Mouse (Mus musculus) erythroblast, embryonic 14.5 days (primary cell): ENCODE measurements around the gene Mgat3. TPM values are rescaled to one million over a fixed set of nuclear protein-coding genes. Genes with fewer than 3 reads are reported as not detected.

Experiments
- H3K27me3 ChIP-seq: 2 replicates; pipeline ENCODE4 v1.6.1; 2012; ENCODE audit warnings: inconsistent platforms; ENCODE audit not compliant: control insufficient read depth
- H3K36me3 ChIP-seq: 2 replicates; pipeline ENCODE4 v1.6.1; 2012; ENCODE audit warnings: mild to moderate bottlenecking, inconsistent platforms; ENCODE audit not compliant: control insufficient read depth
- H3K4me1 ChIP-seq: 2 replicates; pipeline ENCODE4 v1.6.1; 2012; ENCODE audit warnings: inconsistent platforms; ENCODE audit not compliant: control insufficient read depth
- H3K4me3 ChIP-seq: replicated peaks from 2 replicates; pipeline ENCODE3; 2012; ENCODE audit warnings: moderate library complexity, mild to moderate bottlenecking, inconsistent platforms
- H3K9me3 ChIP-seq: 2 replicates; pipeline ENCODE4 v1.6.1; 2012; ENCODE audit warnings: low read length, inconsistent platforms, mixed read lengths; ENCODE audit not compliant: control insufficient read depth
- GATA1 ChIP-seq: IDR thresholded peaks from 2 replicates; pipeline ENCODE4 v1.6.1; 2012; ENCODE audit warnings: low read length, inconsistent platforms, mixed read lengths
- TAL1 ChIP-seq: IDR thresholded peaks from 3 replicates; pipeline ENCODE4 v1.6.1; 2012; ENCODE audit warnings: low read length, inconsistent platforms, mixed read lengths
- polyA plus RNA-seq: library from polyadenylated mRNA; stranded (reverse); fragments of >175 nt; gene quantifications from 2 replicates; pipeline ENCODE4 v1.2.3, GENCODE M21; 2012

Gene Mgat3
- polyA plus RNA-seq = not detected in 2 replicates

DNA sequence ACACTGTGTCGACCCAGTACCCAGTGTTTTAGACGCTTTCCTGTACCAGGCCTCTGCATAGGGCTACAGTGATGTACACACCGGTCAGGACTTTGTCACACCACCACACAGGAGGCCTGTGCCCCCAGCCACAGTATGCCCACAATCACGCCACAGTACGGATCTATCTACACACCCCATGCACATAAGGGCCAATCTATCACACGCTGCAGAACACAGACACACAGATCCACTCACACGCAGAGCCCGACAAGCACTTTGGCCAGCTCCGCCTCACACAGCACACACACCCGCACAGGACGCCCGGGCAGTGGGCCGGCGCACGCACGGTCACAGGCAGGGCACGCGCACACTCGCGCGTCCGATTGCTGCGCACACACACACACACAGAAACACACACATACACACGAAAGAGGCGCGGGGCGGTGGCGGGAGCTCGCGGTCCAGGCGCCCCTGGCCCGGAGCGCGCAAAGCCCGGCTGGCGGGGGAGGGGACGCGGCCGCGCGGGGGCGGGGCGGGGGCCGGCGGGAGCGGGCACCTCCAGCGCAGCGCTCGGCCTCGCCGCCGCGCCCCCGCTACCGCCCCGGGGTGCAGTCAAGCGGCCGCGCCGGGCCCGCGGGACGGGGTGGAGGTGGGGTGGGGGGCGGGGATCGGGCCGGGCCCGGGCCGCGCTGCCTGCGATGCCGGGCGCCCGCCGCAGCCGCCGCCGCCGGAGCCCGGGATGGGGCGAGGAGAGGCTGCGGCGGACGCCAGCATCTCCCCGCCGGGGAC, at the start of gene Mgat3:
Gene Mgat3, plus strand, starts transcription at position 721 of the 771 bp plus-strand sequence.
- peaks cover 12% of the 10 kb centered on the region for H3K9me3 ChIP-seq
- TF ChIP-seq TAL1 = no peak
- no peak for TF ChIP-seq GATA1
- H3K4me1 ChIP-seq = peaks cover 9% of the 10 kb centered on the region
- peak within 1 kb of the TSS; percentile 45 for H3K4me3 ChIP-seq
- H3K36me3 ChIP-seq = no peaks in the 10 kb centered on the region
- H3K27me3 ChIP-seq = peaks cover 89% of the 10 kb centered on the region

DNA sequence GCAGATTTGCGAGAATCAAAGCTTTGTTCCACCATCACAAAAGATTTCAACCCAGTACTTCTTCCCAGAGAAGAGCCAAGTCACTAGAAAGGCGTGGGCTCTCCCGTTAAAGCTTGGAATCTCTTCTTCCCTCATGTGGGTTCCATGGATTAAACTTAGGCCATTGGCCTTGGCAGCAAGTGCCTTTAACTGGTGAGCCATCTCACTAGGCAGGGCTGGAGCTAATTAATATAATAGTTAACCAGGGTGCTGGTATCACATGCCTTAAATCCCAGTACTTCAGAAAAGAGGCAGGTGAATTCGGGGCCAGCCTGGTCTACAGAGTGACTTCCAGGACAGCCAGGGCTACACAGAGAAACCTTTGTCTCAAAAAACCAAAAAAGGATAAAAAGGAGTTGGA, 48.9 kb upstream of the Mgat3 start:
- Histone ChIP-seq H3K27me3 (no peaks in the 10 kb centered on the region), H3K9me3 (no peaks in the 10 kb centered on the region), H3K36me3 (peaks cover 3% of the 10 kb centered on the region), H3K4me3 (no peak overlapping the region), H3K4me1 (peaks cover 30% of the 10 kb centered on the region)
- TF ChIP-seq TAL1 (no peak), GATA1 (no peak)

DNA sequence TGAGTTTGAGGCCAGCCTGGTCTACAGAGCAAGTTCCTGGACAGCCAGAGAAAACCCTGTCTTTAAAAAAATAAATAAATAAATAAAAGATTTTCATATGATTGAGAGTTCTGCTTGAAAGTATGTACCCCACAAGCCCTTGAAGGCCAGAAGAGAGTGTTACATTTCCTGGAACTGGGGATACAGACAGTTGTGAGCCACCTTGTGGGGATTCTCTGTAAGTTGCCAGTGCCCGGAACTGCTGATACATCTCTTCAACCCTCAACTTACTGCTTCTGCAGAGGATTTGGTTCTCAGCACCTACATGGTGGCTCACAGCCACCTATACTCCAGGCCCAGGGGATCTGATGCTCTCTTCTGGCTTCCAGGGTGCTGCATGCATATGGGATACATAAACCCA, 46.3 kb upstream of the Mgat3 start:
- Histone ChIP-seq H3K4me1 (peaks cover 53% of the 10 kb centered on the region), H3K36me3 (peaks cover 3% of the 10 kb centered on the region), H3K9me3 (no peaks in the 10 kb centered on the region), H3K27me3 (no peaks in the 10 kb centered on the region), H3K4me3 (no peak overlapping the region)
- no peak for TF ChIP-seq GATA1
- no peak for TF ChIP-seq TAL1

DNA sequence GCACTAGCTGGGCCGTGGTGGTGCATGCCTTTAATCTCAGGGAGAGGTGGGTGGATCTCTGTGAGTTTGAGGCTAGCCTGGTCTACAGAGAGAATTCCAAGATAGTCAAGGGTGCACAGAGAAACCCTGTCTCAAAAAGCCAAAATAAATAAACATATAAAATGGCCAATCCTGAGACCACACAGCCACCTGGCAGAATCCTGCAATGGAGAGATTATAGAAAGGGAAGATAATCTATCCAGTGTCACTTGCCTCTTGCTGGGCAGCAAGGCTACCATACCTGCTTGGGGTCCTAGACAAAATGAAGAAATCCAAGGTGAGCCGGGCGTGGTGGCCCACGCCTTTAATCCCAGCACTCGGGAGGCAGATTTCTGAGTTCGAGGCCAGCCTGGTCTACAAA, 43.5 kb upstream of the Mgat3 start:
- Histone ChIP-seq H3K4me1 (peaks cover 74% of the 10 kb centered on the region), H3K4me3 (peak overlapping the region; percentile 7), H3K27me3 (no peaks in the 10 kb centered on the region), H3K9me3 (no peaks in the 10 kb centered on the region), H3K36me3 (peaks cover 15% of the 10 kb centered on the region)
- TF ChIP-seq GATA1 = no peak
- 0 out of 3 replicates have a peak, but pooled peaks have one; percentile 19 for TF ChIP-seq TAL1

DNA sequence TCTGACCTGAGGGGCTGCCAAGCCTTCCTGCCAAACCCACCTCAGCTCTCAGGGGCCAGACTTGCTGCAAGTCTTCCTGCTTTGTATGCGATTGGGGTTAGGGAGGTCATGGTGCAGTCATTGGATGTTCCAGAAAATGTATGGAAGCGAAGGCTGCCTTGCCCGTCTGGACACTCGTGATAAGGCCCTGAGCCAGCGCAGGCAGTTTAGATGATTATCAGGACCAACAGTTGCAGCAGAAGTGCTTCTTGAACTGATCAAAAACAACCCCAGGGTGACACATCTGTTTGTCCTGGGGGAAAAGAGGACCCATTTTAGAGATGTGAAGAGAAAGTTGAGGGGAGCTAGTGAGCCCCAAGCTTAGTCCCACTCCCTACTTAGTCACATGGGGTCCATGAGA, 42.8 kb upstream of the Mgat3 start:
- Histone ChIP-seq H3K36me3 (peaks cover 21% of the 10 kb centered on the region), H3K9me3 (no peaks in the 10 kb centered on the region), H3K4me1 (peaks cover 77% of the 10 kb centered on the region), H3K27me3 (no peaks in the 10 kb centered on the region), H3K4me3 (peak overlapping the region; percentile 57)
- peak; percentile 94 for TF ChIP-seq TAL1
- TF ChIP-seq GATA1 = peak; percentile 90

DNA sequence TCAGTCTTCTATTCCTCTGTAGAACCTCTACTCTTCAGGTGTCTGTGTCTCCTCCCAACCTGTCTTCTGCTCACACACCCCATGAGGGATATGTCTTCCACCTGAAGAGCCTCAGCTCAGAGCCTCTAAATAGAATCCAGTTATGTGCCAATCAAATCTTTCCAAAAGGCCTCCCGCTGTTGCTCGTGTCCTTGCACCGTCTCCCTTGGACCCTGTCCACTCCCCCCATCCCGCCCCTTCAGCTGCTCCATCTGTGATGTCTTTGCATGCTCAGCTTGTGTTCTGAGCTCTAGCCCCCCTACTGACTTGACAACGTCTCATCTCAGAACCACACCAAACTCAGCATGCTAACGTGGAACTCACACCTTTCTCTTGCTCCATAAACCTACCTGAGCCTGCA, 42.1 kb upstream of the Mgat3 start:
- H3K4me3 ChIP-seq = peak overlapping the region; percentile 6
- TF ChIP-seq TAL1 (no peak), GATA1 (no peak)
- H3K36me3 ChIP-seq = peaks cover 28% of the 10 kb centered on the region
- H3K4me1 ChIP-seq = peaks cover 85% of the 10 kb centered on the region
- no peaks in the 10 kb centered on the region for H3K27me3 ChIP-seq
- H3K9me3 ChIP-seq = 0 out of 2 replicates have a peak, but pooled peaks cover under 1% of the 10 kb centered on the region

DNA sequence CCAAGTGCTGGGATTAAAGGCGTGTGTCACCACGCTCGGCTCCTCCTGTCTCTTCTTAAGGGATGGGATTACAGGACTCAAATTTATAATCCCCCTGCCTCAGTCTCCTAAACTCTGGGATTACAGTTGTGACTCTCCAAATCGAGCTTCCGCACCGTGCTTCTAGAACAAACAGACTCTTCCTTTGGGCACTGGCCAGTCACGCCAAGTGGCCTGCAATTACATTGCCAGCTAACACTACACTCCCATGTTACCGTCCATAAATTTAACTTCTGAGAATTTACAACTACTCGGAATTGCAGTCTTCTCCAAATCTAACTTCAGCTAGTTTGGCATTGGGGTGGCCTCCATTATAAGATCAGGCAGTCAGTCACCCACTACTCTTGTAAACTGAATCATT, 41.1 kb upstream of the Mgat3 start:
- Histone ChIP-seq H3K4me1 (peaks cover 92% of the 10 kb centered on the region), H3K4me3 (peak overlapping the region; percentile 97), H3K9me3 (peaks cover 3% of the 10 kb centered on the region; the same call in 1 of the 2 replicates), H3K36me3 (peaks cover 38% of the 10 kb centered on the region), H3K27me3 (no peaks in the 10 kb centered on the region)
- TF ChIP-seq GATA1 = no peak
- no peak for TF ChIP-seq TAL1

DNA sequence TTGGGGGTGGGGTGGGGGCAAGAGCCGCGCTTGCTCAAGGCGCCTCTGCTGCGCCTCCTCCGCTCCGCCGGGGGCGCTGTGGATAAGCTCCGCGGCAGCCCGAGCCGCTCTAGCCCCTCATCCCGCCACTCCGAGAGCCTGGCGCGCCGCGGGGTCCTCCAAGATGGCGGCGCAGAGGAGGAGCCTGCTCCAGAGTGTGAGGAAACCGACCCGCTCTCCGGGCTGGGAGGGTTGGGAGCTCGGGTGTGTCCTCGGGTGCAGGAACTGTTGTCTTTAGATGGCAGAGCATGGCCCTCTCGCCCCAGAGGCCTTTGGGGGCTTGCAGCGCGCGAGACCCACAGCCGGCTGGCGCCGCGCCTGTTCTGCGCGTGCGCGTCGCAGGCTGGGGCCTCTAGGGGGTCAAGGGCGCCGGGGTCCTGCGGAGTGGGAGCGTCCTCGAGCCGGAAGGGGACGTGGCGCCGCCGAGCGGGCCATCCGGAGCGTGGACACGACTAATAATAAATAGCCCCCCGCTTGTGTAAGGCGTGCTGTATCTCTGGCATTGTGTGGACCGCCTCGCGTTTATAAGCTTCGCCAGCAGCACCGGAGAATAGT, 40.4 kb upstream of the Mgat3 start, which contains the start of gene Tab1:
Gene Tab1, plus strand, starts transcription at position 135 of the 594 bp plus-strand sequence.
- no peaks in the 10 kb centered on the region for H3K27me3 ChIP-seq
- H3K36me3 ChIP-seq = peaks cover 44% of the 10 kb centered on the region
- TF ChIP-seq GATA1 = no peak
- TF ChIP-seq TAL1 = no peak
- peaks cover 93% of the 10 kb centered on the region for H3K4me1 ChIP-seq
- peak within 1 kb of the TSS; percentile 97 for H3K4me3 ChIP-seq
- peaks cover 3% of the 10 kb centered on the region; the same call in 1 of the 2 replicates for H3K9me3 ChIP-seq

DNA sequence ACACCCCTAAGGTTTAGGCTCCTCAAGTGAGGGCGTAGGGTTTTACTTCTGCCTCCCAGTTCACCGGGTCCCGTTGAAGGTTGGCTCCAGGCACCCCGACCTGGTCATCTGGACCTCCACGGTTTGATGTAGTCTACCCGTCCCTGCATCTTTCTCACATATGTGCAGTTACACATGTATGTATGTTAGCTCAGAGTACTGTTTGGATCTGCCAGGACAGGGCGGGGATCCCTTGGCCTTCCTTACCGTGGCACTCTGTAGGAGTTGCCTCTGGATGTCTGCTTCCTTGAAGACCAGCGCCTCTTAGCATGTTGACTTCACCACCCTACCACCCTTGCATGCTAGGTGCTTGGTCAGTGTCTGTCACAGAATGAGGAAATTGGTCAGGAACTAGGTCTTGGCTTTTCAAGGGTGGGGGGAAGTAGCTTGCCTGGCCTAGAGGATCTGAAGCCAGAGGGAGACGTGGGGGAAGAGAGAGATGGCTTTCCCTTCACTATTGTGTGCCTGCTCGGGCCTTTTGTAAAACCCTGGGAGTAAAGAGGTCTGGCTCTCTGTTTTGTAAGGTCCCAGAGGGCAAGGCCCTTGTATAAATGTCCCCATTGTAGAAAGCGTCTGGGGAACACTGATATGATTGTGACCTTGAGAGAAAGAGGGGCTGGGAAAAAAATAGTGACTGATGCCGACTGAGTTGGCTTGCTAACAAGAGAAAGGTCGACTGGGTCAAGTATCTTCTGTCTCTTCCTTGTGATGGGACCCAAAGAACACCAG, 39.7 kb upstream of the Mgat3 start:
- peaks cover 3% of the 10 kb centered on the region; the same call in 1 of the 2 replicates for H3K9me3 ChIP-seq
- H3K36me3 ChIP-seq = peaks cover 52% of the 10 kb centered on the region
- TF ChIP-seq GATA1 (no peak), TAL1 (no peak)
- H3K4me3 ChIP-seq = peak overlapping the region; percentile 97
- H3K4me1 ChIP-seq = peaks cover 93% of the 10 kb centered on the region
- no peaks in the 10 kb centered on the region for H3K27me3 ChIP-seq
